Mouse (Mus musculus): Measurements from ENCODE around the gene Klf13. TPM values are rescaled to one million over a fixed set of nuclear protein-coding genes. Genes with fewer than 3 reads are reported as not detected.

Gene Klf13
- polyA plus RNA-seq, 2 experiments: 9.9 to 28.0 TPM

DNA sequence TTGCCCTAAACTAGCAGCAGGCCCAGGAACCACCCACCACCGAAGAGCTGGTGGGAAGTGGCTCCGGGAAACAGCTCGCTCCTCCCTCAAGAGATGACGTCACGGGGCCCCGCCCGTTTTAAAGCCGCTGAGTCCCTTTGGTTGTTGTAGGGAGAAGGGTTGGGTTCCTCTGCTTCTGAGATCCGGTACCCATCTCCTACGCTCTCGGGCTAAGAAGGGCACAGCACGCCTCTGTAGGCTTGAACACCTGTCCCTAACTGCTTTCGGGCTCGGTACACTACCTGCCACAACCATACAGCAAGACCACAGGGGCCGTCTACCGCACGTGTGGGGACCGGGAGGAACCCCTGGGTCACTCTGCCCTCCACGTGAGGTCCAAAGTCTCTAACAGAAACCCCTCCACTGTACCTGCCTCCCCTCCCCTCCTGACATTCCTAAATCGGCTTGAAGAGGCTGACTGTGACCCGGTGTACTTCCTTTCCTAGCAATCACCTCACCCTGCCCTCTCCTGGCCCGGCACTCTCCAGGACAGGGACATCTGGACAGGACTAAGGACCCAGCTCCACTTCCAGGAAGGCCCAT is 80.1 kb downstream of the Klf13 start:
- Histone ChIP-seq H3K27ac (replicated peaks; ENCODE audit: low read depth, low read length) (no peak overlapping the region), H3K9ac (ENCODE audit: low read depth, low read length, severe bottlenecking) (peak overlapping the region; percentile 43; the same call in 1 of the 2 replicates), H3K27me3 (ENCODE audit: control insufficient read depth, insufficient read depth, low read length) (no peaks in the 10 kb centered on the region), H3K4me3 (replicated peaks; ENCODE audit: low read length) (peak overlapping the region; percentile 33), H3K36me3 (ENCODE audit: control insufficient read depth, insufficient read depth, low read length) (no peaks in the 10 kb centered on the region), H3K9me3 (ENCODE audit: control insufficient read depth, low read length) (no peaks in the 10 kb centered on the region), H3K4me1 (ENCODE audit: control insufficient read depth, insufficient read depth, low read length) (peaks cover 3% of the 10 kb centered on the region; the same call in 1 of the 2 replicates), H3K4me2 (replicated peaks; ENCODE audit: low read depth, low read length, severe bottlenecking) (peak overlapping the region; percentile 48)
- TF ChIP-seq POLR2A (IDR thresholded peaks at IDR 0.05; ENCODE audit: borderline replicate concordance, extremely low read depth, insufficient read depth, insufficient read length): no peak
- 2% methylated on average over 22 of the region's 22 CpGs for WGBS
- ATAC-seq (ENCODE audit: low FRiP score, low read depth) (peak; percentile 83), DNase-seq (ENCODE audit: low spot score) (peak; percentile 85)

GRCm38 (mm10) chr7:63857771-63858417 is 80.8 kb downstream of the Klf13 start:
- no peak for TF ChIP-seq POLR2A (IDR thresholded peaks at IDR 0.05; ENCODE audit: borderline replicate concordance, extremely low read depth, insufficient read depth, insufficient read length)
- Histone ChIP-seq H3K4me2 (replicated peaks; ENCODE audit: low read depth, low read length, severe bottlenecking) (peak overlapping the region; percentile 48; the same call in 1 of the 2 replicates), H3K36me3 (ENCODE audit: control insufficient read depth, insufficient read depth, low read length) (no peaks in the 10 kb centered on the region), H3K9ac (ENCODE audit: low read depth, low read length, severe bottlenecking) (no peak overlapping the region), H3K4me1 (ENCODE audit: control insufficient read depth, insufficient read depth, low read length) (peaks cover 3% of the 10 kb centered on the region; the same call in 1 of the 2 replicates), H3K9me3 (ENCODE audit: control insufficient read depth, low read length) (no peaks in the 10 kb centered on the region), H3K4me3 (replicated peaks; ENCODE audit: low read length) (no peak overlapping the region), H3K27ac (replicated peaks; ENCODE audit: low read depth, low read length) (no peak overlapping the region), H3K27me3 (ENCODE audit: control insufficient read depth, insufficient read depth, low read length) (no peaks in the 10 kb centered on the region)
- DNase-seq (ENCODE audit: low spot score): no peak
- ATAC-seq (ENCODE audit: low FRiP score, low read depth): no peak
- WGBS: 74% methylated on average over 17 of the region's 17 CpGs

- Histone ChIP-seq H3K27me3 (ENCODE audit: control insufficient read depth, insufficient read depth, low read length) (no peaks in the 10 kb centered on the region), H3K9me3 (ENCODE audit: control insufficient read depth, low read length) (no peaks in the 10 kb centered on the region), H3K9ac (ENCODE audit: low read depth, low read length, severe bottlenecking) (no peak overlapping the region), H3K27ac (replicated peaks; ENCODE audit: low read depth, low read length) (no peak overlapping the region), H3K4me2 (replicated peaks; ENCODE audit: low read depth, low read length, severe bottlenecking) (no peak overlapping the region), H3K36me3 (ENCODE audit: control insufficient read depth, insufficient read depth, low read length) (no peaks in the 10 kb centered on the region), H3K4me1 (ENCODE audit: control insufficient read depth, insufficient read depth, low read length) (peaks cover 3% of the 10 kb centered on the region; the same call in 1 of the 2 replicates), H3K4me3 (replicated peaks; ENCODE audit: low read length) (no peak overlapping the region)
- peak; percentile 35; the same call in 1 of the 2 replicates for ATAC-seq (ENCODE audit: low FRiP score, low read depth)
- TF ChIP-seq POLR2A (IDR thresholded peaks at IDR 0.05; ENCODE audit: borderline replicate concordance, extremely low read depth, insufficient read depth, insufficient read length): no peak
- DNase-seq (ENCODE audit: low spot score): peak; percentile 17
- WGBS: 63% methylated on average over 4 of the region's 4 CpGs
Observed at GRCm38 (mm10) chr7:63855283-63855682, 83.4 kb downstream of the Klf13 start.

DNA sequence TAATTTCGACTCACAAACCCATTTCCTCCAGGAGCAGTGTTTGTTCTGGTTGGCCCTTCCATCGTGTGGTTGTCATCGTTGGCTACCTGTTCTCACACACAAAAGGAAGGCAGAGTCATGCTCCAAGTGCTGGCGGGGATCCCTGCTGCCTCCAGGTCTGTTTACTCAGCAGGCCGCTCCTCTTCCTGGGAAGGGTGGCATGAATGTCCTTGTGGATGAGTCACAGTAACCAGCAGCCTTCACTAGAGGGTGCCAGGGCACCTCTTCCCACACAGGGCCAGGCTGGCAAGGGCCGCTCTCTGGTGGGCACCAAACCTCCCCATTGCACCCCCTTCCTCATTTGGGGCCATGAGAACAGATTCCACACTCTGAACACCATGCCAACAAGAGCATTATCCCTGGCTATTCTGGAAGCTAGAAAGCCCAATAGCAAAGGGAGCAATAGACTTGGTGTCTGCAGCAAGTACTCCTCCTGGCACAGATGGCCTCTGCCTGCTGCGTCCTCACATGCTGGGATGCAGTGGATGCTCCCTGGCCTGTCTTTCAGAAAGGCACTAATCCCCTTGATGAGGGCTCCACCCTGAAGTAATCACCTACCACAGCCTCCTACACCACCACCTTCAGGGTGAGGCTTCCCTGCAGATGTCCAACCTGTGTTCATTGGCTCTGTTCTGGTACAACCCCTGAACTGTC is 86.7 kb downstream of the Klf13 start:
- no peak overlapping the region for H3K4me2 ChIP-seq (replicated peaks; ENCODE audit: low read depth, low read length, severe bottlenecking)
- H3K36me3 ChIP-seq (ENCODE audit: control insufficient read depth, insufficient read depth, low read length): no peaks in the 10 kb centered on the region
- no peaks in the 10 kb centered on the region for H3K4me1 ChIP-seq (ENCODE audit: control insufficient read depth, insufficient read depth, low read length)
- no peak overlapping the region for H3K9ac ChIP-seq (ENCODE audit: low read depth, low read length, severe bottlenecking)
- no peak for TF ChIP-seq POLR2A (IDR thresholded peaks at IDR 0.05; ENCODE audit: borderline replicate concordance, extremely low read depth, insufficient read depth, insufficient read length)
- no peaks in the 10 kb centered on the region for H3K27me3 ChIP-seq (ENCODE audit: control insufficient read depth, insufficient read depth, low read length)
- DNase-seq (ENCODE audit: low spot score): no peak
- no peak overlapping the region for H3K27ac ChIP-seq (replicated peaks; ENCODE audit: low read depth, low read length)
- 59% methylated on average over 7 of the region's 7 CpGs for WGBS
- no peak overlapping the region for H3K4me3 ChIP-seq (replicated peaks; ENCODE audit: low read length)
- H3K9me3 ChIP-seq (ENCODE audit: control insufficient read depth, low read length): no peaks in the 10 kb centered on the region
- no peak for ATAC-seq (ENCODE audit: low FRiP score, low read depth)

Other genes starting within 250 kb of the Klf13 start
- not detected in 2 replicates for gene E030018B13Rik, start 22.1 kb downstream of the Klf13 start, polyA plus RNA-seq (2012; rRNA removed)
- not detected in 2 replicates for gene E030018B13Rik, start 22.1 kb downstream of the Klf13 start, polyA plus RNA-seq (2014; fragmentation: Nextera tagmentation; extraction: Ambion mirVana)
- 0.52 and 1.1 TPM in 2 replicates for gene Trpm1, start 214.9 kb upstream of the Klf13 start, polyA plus RNA-seq (2012; rRNA removed)
- 0.33 and 0.85 TPM in 2 replicates for gene Trpm1, start 214.9 kb upstream of the Klf13 start, polyA plus RNA-seq (2014; fragmentation: Nextera tagmentation; extraction: Ambion mirVana)

All from limb, embryonic 14.5 days (tissue).